Mouse (Mus musculus): Measurements from ENCODE around the gene Slc29a3. TPM values are rescaled to one million over a fixed set of nuclear protein-coding genes. Genes with fewer than 3 reads are reported as not detected.
"Not testable (repeated sequence)": the region's sequence is repeated elsewhere in the genome, so short reads cannot be mapped to it uniquely, and the experiment has no call there.

Gene Slc29a3
- total RNA-seq, 2 experiments from 2014 or later = 25.5 to 81.6 TPM

- no peak for ATAC-seq (ENCODE audit: poor library complexity, severe bottlenecking)
Measured at GRCm38 (mm10) chr10:60768614-60769013, 16.0 kb upstream of the Slc29a3 start.

GRCm38 (mm10) chr10:60767400-60767799 is 14.8 kb upstream of the Slc29a3 start:
- no peak for ATAC-seq (ENCODE audit: poor library complexity, severe bottlenecking)

GRCm38 (mm10) chr10:60762126-60762525 is 9.5 kb upstream of the Slc29a3 start:
- no peak for ATAC-seq (ENCODE audit: poor library complexity, severe bottlenecking)

GRCm38 (mm10) chr10:60760377-60760776 is 7.8 kb upstream of the Slc29a3 start:
- peak; percentile 97 for ATAC-seq (ENCODE audit: poor library complexity, severe bottlenecking)

GRCm38 (mm10) chr10:60756992-60757391 is 4.4 kb upstream of the Slc29a3 start:
- peak; percentile 36; the same call in 1 of the 2 replicates for ATAC-seq (ENCODE audit: poor library complexity, severe bottlenecking)

- no peak for ATAC-seq (ENCODE audit: poor library complexity, severe bottlenecking)
Measured at GRCm38 (mm10) chr10:60756146-60756545, 3.6 kb upstream of the Slc29a3 start.

GRCm38 (mm10) chr10:60753941-60754340 is 1.3 kb upstream of the Slc29a3 start:
- no peak for ATAC-seq (ENCODE audit: poor library complexity, severe bottlenecking)

- no peak for ATAC-seq (ENCODE audit: poor library complexity, severe bottlenecking)
Measured at GRCm38 (mm10) chr10:60753261-60753660, 667 bp upstream of the Slc29a3 start.

- no peak for ATAC-seq (ENCODE audit: poor library complexity, severe bottlenecking)
Measured at GRCm38 (mm10) chr10:60747667-60748212, 4.9 kb downstream of the Slc29a3 start.

- ATAC-seq (ENCODE audit: poor library complexity, severe bottlenecking) = no peak
Measured at GRCm38 (mm10) chr10:60746512-60746911, 6.1 kb downstream of the Slc29a3 start.

- peak; percentile 77 for ATAC-seq (ENCODE audit: poor library complexity, severe bottlenecking)
Measured at GRCm38 (mm10) chr10:60744543-60745290, 7.9 kb downstream of the Slc29a3 start.

GRCm38 (mm10) chr10:60743681-60744080 is 8.9 kb downstream of the Slc29a3 start:
- no peak for ATAC-seq (ENCODE audit: poor library complexity, severe bottlenecking)

GRCm38 (mm10) chr10:60742942-60743341 is 9.7 kb downstream of the Slc29a3 start:
- ATAC-seq (ENCODE audit: poor library complexity, severe bottlenecking) = no peak

- ATAC-seq (ENCODE audit: poor library complexity, severe bottlenecking) = not testable (repeated sequence)
Measured at GRCm38 (mm10) chr10:60742296-60742695, 10.3 kb downstream of the Slc29a3 start.

- no peak for ATAC-seq (ENCODE audit: poor library complexity, severe bottlenecking)
Measured at GRCm38 (mm10) chr10:60741435-60741834, 11.2 kb downstream of the Slc29a3 start.

GRCm38 (mm10) chr10:60739619-60740363 is 12.8 kb downstream of the Slc29a3 start:
- peak; percentile 47 for ATAC-seq (ENCODE audit: poor library complexity, severe bottlenecking)

GRCm38 (mm10) chr10:60737886-60738640 is 14.5 kb downstream of the Slc29a3 start:
- ATAC-seq (ENCODE audit: poor library complexity, severe bottlenecking) = peak; percentile 68

GRCm38 (mm10) chr10:60737169-60737728 is 15.3 kb downstream of the Slc29a3 start:
- ATAC-seq (ENCODE audit: poor library complexity, severe bottlenecking) = no peak

- no peak for ATAC-seq (ENCODE audit: poor library complexity, severe bottlenecking)
Measured at GRCm38 (mm10) chr10:60735737-60736136, 16.9 kb downstream of the Slc29a3 start.

- ATAC-seq (ENCODE audit: poor library complexity, severe bottlenecking) = no peak
Measured at GRCm38 (mm10) chr10:60733471-60733870, 19.1 kb downstream of the Slc29a3 start.

- no peak for ATAC-seq (ENCODE audit: poor library complexity, severe bottlenecking)
Measured at GRCm38 (mm10) chr10:60732397-60732861, 20.2 kb downstream of the Slc29a3 start.
